Mouse (Mus musculus): Measurements from ENCODE around the gene Ntf3. TPM values are rescaled to one million over a fixed set of nuclear protein-coding genes. Genes with fewer than 3 reads are reported as not detected.

Gene Ntf3
- polyA plus RNA-seq, 1 experiment from 2014 or later: 2.2 TPM

DNA sequence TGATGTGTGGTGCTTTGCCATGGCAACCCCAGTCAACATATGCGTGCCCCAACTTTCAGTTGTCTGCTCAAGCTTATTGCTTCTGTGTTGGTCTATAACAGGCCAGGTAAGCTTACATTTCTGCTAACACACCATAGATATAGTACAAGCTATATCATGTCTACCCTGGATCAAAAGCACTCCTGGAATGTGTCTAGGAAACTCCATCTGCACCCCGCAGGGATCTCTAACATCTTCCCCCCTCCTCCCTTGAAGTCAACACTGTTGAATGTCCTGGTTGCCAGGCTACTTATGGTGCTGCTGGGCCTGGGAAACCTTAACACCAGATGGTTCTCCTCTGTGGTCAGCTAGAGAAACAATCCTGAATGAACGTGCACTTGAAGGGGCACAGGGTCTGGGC is 24.0 kb downstream of the Ntf3 start:
- ATAC-seq: no peak
- WGBS: 53% methylated on average over 3 of the region's 3 CpGs

GRCm38 (mm10) chr6:126142021-126142554 is 24.6 kb downstream of the Ntf3 start:
- Histone ChIP-seq H3K36me3 (ENCODE audit: insufficient read depth, low read length) (no peaks in the 10 kb centered on the region), H3K4me2 (replicated peaks; ENCODE audit: low read depth, low read length) (no peak overlapping the region), H3K27me3 (replicated peaks; ENCODE audit: insufficient read depth, low read length) (no peaks in the 10 kb centered on the region), H3K9me3 (ENCODE audit: low read length) (no peaks in the 10 kb centered on the region), H3K4me1 (ENCODE audit: insufficient read depth, low read depth, low read length) (peaks cover 5% of the 10 kb centered on the region; the same call in 1 of the 2 replicates), H3K27ac (ENCODE audit: low read length) (no peak overlapping the region), H3K4me3 (ENCODE audit: low read depth, low read length) (no peak overlapping the region), H3K9ac (replicated peaks; ENCODE audit: low read depth) (no peak overlapping the region)
- 38% methylated on average over 8 of the region's 8 CpGs for WGBS
- DNase-seq (ENCODE audit: low spot score) (no peak), ATAC-seq (no peak)
- no peak for TF ChIP-seq EP300 (IDR thresholded peaks at IDR 0.05)
- TF ChIP-seq CTCF (IDR thresholded peaks at IDR 0.05): no peak

More for the DNA sequence above, 24.0 kb downstream of the Ntf3 start:
- H3K9me3 ChIP-seq (ENCODE audit: low read length): no peaks in the 10 kb centered on the region
- TF ChIP-seq CTCF (IDR thresholded peaks at IDR 0.05) (no peak), EP300 (IDR thresholded peaks at IDR 0.05) (no peak)
- peak; percentile 20 for DNase-seq (ENCODE audit: low spot score)
- no peak overlapping the region for H3K9ac ChIP-seq (replicated peaks; ENCODE audit: low read depth)
- H3K36me3 ChIP-seq (ENCODE audit: insufficient read depth, low read length): no peaks in the 10 kb centered on the region
- no peak overlapping the region for H3K4me3 ChIP-seq (ENCODE audit: low read depth, low read length)
- no peak overlapping the region for H3K4me2 ChIP-seq (replicated peaks; ENCODE audit: low read depth, low read length)
- peaks cover 5% of the 10 kb centered on the region; the same call in 1 of the 2 replicates for H3K4me1 ChIP-seq (ENCODE audit: insufficient read depth, low read depth, low read length)
- no peaks in the 10 kb centered on the region for H3K27me3 ChIP-seq (replicated peaks; ENCODE audit: insufficient read depth, low read length)
- no peak overlapping the region for H3K27ac ChIP-seq (ENCODE audit: low read length)

GRCm38 (mm10) chr6:126141472-126141871 is 25.2 kb downstream of the Ntf3 start:
- Histone ChIP-seq H3K27ac (ENCODE audit: low read length) (no peak overlapping the region), H3K4me1 (ENCODE audit: insufficient read depth, low read depth, low read length) (peaks cover 5% of the 10 kb centered on the region; the same call in 1 of the 2 replicates), H3K4me2 (replicated peaks; ENCODE audit: low read depth, low read length) (no peak overlapping the region), H3K27me3 (replicated peaks; ENCODE audit: insufficient read depth, low read length) (no peaks in the 10 kb centered on the region), H3K36me3 (ENCODE audit: insufficient read depth, low read length) (no peaks in the 10 kb centered on the region), H3K4me3 (ENCODE audit: low read depth, low read length) (no peak overlapping the region), H3K9ac (replicated peaks; ENCODE audit: low read depth) (no peak overlapping the region), H3K9me3 (ENCODE audit: low read length) (no peaks in the 10 kb centered on the region)
- TF ChIP-seq CTCF (IDR thresholded peaks at IDR 0.05) (no peak), EP300 (IDR thresholded peaks at IDR 0.05) (no peak)
- ATAC-seq (peak; percentile 79), DNase-seq (ENCODE audit: low spot score) (peak; percentile 62)
- 37% methylated on average over 13 of the region's 13 CpGs for WGBS

DNA sequence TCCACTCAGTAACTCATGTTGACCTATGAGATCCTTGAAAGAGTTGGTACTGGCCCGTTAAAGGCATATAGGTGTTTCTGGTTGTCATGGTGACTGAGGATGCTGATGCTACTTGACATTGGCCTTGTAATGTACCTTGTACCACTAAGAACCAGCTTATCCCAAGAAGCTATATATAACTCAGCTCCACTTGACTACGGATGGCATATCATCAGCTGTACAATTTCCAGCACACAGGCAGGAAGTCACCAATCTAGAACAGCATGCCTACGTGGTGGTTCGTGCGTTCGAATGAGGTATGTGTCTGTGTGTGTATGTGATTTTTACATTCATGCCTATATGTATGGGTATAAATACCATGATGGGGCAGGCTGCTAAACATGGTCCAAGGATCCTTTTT is 25.7 kb downstream of the Ntf3 start:
- H3K9ac ChIP-seq (replicated peaks; ENCODE audit: low read depth): no peak overlapping the region
- TF ChIP-seq EP300 (IDR thresholded peaks at IDR 0.05): no peak
- no peak for TF ChIP-seq CTCF (IDR thresholded peaks at IDR 0.05)
- peaks cover 5% of the 10 kb centered on the region; the same call in 1 of the 2 replicates for H3K4me1 ChIP-seq (ENCODE audit: insufficient read depth, low read depth, low read length)
- no peak for DNase-seq (ENCODE audit: low spot score)
- no peaks in the 10 kb centered on the region for H3K27me3 ChIP-seq (replicated peaks; ENCODE audit: insufficient read depth, low read length)
- H3K4me3 ChIP-seq (ENCODE audit: low read depth, low read length): no peak overlapping the region
- peak; percentile 18; the same call in 1 of the 2 replicates for ATAC-seq
- no peak overlapping the region for H3K4me2 ChIP-seq (replicated peaks; ENCODE audit: low read depth, low read length)
- H3K36me3 ChIP-seq (ENCODE audit: insufficient read depth, low read length): no peaks in the 10 kb centered on the region
- H3K27ac ChIP-seq (ENCODE audit: low read length): no peak overlapping the region
- 60% methylated on average over 6 of the region's 6 CpGs for WGBS
- no peaks in the 10 kb centered on the region for H3K9me3 ChIP-seq (ENCODE audit: low read length)

DNA sequence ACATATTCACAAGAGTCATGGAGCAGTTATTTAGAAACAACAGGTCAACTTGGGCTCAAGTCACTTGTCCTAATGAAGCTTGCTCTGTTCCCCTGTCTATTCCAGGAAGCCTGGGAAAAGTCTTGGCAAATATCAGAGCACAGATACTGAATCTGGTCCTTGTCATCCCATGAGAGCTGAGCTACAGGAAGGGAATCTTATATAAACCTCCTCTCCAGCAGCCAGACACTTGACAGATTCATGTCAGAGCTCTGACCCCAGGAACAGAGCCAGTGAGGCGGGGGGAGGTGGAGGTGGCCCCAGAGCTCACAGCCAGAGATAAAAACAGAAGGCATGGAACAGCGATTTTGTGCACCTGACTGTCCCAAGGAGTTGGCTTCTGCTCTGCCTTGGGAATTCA is 26.3 kb downstream of the Ntf3 start:
- Histone ChIP-seq H3K4me3 (ENCODE audit: low read depth, low read length) (no peak overlapping the region), H3K36me3 (ENCODE audit: insufficient read depth, low read length) (no peaks in the 10 kb centered on the region), H3K27ac (ENCODE audit: low read length) (no peak overlapping the region), H3K4me1 (ENCODE audit: insufficient read depth, low read depth, low read length) (peaks cover 5% of the 10 kb centered on the region; the same call in 1 of the 2 replicates), H3K27me3 (replicated peaks; ENCODE audit: insufficient read depth, low read length) (no peaks in the 10 kb centered on the region), H3K4me2 (replicated peaks; ENCODE audit: low read depth, low read length) (no peak overlapping the region), H3K9me3 (ENCODE audit: low read length) (no peaks in the 10 kb centered on the region), H3K9ac (replicated peaks; ENCODE audit: low read depth) (no peak overlapping the region)
- TF ChIP-seq EP300 (IDR thresholded peaks at IDR 0.05): no peak
- no peak for TF ChIP-seq CTCF (IDR thresholded peaks at IDR 0.05)
- no peak for ATAC-seq
- WGBS: 46% methylated on average over 2 of the region's 2 CpGs
- DNase-seq (ENCODE audit: low spot score): no peak

DNA sequence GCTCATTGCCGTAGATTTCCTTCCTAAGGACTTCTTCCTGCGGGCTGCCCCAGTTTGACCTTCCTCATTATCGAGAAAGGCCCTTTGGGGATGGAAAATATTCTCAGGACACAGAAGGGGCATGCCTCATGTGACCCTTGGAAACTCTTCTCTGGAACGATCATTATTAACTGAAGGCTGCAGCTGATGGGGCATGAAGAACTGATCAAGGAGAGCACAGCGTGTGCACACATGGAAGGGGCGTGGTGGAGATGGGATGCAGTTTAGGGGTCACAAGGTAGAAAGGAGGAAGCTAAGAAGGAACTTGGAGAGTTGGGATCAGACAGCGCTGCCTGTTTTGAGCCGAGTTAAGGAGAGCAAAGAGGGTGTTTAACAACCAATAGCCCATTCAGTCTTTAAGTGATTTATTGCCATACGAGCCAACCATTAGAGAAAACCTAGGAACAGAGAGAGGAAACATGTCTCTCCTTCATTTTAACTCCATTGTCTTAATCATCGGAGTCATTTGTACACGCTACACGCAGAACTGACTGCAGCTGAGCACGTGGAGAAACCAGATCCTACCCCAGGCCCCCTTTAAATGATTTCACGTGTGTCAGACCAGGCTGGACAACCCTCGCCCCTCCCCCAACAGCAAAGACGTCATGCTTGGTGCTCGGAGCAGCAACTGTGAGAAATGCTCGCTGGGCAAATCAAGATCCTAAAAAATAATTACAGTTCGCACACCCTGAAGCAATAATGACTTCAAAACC is 32.4 kb downstream of the Ntf3 start:
- Histone ChIP-seq H3K36me3 (ENCODE audit: insufficient read depth, low read length) (no peaks in the 10 kb centered on the region), H3K27ac (ENCODE audit: low read length) (no peak overlapping the region), H3K4me3 (ENCODE audit: low read depth, low read length) (no peak overlapping the region), H3K27me3 (replicated peaks; ENCODE audit: insufficient read depth, low read length) (no peaks in the 10 kb centered on the region), H3K4me2 (replicated peaks; ENCODE audit: low read depth, low read length) (no peak overlapping the region), H3K9me3 (ENCODE audit: low read length) (no peaks in the 10 kb centered on the region), H3K4me1 (ENCODE audit: insufficient read depth, low read depth, low read length) (no peaks in the 10 kb centered on the region), H3K9ac (replicated peaks; ENCODE audit: low read depth) (no peak overlapping the region)
- 69% methylated on average over 19 of the region's 19 CpGs for WGBS
- ATAC-seq (no peak), DNase-seq (ENCODE audit: low spot score) (no peak)
- TF ChIP-seq CTCF (IDR thresholded peaks at IDR 0.05): no peak
- TF ChIP-seq EP300 (IDR thresholded peaks at IDR 0.05): no peak

Data from lung, postnatal 0 days (tissue).